Mouse (Mus musculus) lung, postnatal 0 days (tissue): ENCODE results near the gene Ikzf1.

Experiments
- CTCF ChIP-seq: IDR thresholded peaks from 2 replicates; pipeline ENCODE4 v1.5.1; 2016; ENCODE audit warnings: antibody characterized with exemption, mild to moderate bottlenecking
- EP300 ChIP-seq: IDR thresholded peaks from 2 replicates; pipeline ENCODE4 v1.6.1; 2016; ENCODE audit warnings: antibody characterized with exemption, mild to moderate bottlenecking, control low read depth

GRCm38 (mm10) chr11:11693446-11693845, 8.6 kb downstream of the Ikzf1 start:
- TF ChIP-seq EP300 = no peak
- TF ChIP-seq CTCF = no peak
